Mouse (Mus musculus): ENCODE measurements around the gene Kctd6. TPM values are rescaled to one million over a fixed set of nuclear protein-coding genes. Genes with fewer than 3 reads are reported as not detected.
A peak's percentile ranks its signal among the peaks of the same experiment; 100 is the strongest.
"Not testable (repeated sequence)": the region's sequence is repeated elsewhere in the genome, so short reads cannot be mapped to it uniquely, and the experiment has no call there.

Gene Kctd6
- total RNA-seq (2014; rRNA removed) (18.7 and 23.1 TPM in 2 replicates), polyA plus RNA-seq (2015; fragmentation: Nextera tagmentation; extraction: Ambion mirVana) (33.6 and 42.8 TPM in 2 replicates)

DNA sequence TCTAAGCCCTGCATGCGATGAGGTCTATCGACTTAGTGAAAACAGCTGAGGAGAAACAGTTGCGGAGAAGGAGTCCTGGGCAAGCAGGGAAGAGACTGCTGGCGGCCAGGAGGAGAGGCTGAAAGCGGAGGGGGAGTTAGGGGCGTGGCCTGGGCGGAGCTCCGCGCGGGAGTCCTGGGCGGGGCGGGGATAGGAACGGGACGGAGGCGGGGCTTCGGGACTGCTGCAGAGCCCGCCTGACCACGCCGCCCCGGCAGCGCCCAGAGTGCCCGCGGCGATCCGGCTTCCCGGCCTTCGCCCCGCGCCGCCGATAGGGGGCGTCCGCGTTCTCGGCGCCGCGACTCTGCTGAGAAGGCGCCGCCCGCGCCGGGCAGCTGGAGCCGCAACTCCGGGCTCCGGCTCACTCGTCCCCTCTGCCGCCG, at the start of gene Kctd6:
Kctd6 (plus strand) TSS at position 338 of the 422 bp plus-strand sequence.
- Histone ChIP-seq H3K9me3 (ENCODE audit: low read length) (no peaks in the 10 kb centered on the region), H3K4me2 (ENCODE audit: low read depth, low read length, poor library complexity, severe bottlenecking) (peak within 1 kb of the TSS; percentile 85), H3K36me3 (ENCODE audit: insufficient read depth, low read length) (no peaks in the 10 kb centered on the region), H3K9ac (replicated peaks; ENCODE audit: low read length, poor library complexity, severe bottlenecking) (peak within 1 kb of the TSS; percentile 82), H3K27ac (ENCODE audit: low read depth, low read length) (peak within 1 kb of the TSS; percentile 90), H3K27me3 (ENCODE audit: insufficient read depth, low read length) (no peaks in the 10 kb centered on the region; the same call in 1 of the 2 replicates), H3K4me1 (ENCODE audit: insufficient read depth, low read length) (no peaks in the 10 kb centered on the region; the same call in 1 of the 2 replicates), H3K4me3 (ENCODE audit: low read depth, low read length) (peak within 1 kb of the TSS; percentile 59)
- 0% methylated on average over 15 of the region's 49 CpGs for WGBS
- TF ChIP-seq CTCF (IDR thresholded peaks at IDR 0.05): peak; percentile 70
- ATAC-seq (ENCODE audit: low FRiP score) (peak; percentile 96), DNase-seq (ENCODE audit: low spot score) (peak; percentile 96)

DNA sequence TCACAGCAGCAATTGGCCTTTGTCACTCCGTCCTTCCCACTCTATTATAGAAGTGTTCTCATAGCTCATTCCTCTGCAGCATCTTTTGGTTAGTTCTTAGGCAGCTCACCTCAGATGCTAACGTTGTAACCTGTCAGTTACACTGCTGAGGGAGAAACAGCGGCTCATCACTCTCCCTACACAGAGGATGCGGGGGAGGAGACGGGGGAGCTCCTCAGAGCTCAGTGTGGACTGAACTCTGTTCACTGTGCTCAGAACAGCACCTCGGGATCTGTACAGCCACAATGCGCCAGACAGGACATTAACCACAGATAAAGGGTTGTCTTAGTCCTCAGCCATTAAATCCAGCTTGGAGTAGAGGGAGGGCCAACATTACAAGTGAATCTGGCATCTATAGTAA, 49.5 kb upstream of the Kctd6 start:
- ATAC-seq (ENCODE audit: low FRiP score) (no peak), DNase-seq (ENCODE audit: low spot score) (no peak)
- WGBS: 86% methylated on average over 7 of the region's 7 CpGs
- no peak overlapping the region for H3K9ac ChIP-seq (replicated peaks; ENCODE audit: low read length, poor library complexity, severe bottlenecking)
- no peak overlapping the region for H3K27ac ChIP-seq (ENCODE audit: low read depth, low read length)
- H3K4me3 ChIP-seq (ENCODE audit: low read depth, low read length): no peak overlapping the region
- no peaks in the 10 kb centered on the region for H3K27me3 ChIP-seq (ENCODE audit: insufficient read depth, low read length)
- H3K9me3 ChIP-seq (ENCODE audit: low read length): no peaks in the 10 kb centered on the region
- H3K4me1 ChIP-seq (ENCODE audit: insufficient read depth, low read length): no peaks in the 10 kb centered on the region
- no peak for TF ChIP-seq CTCF (IDR thresholded peaks at IDR 0.05)
- H3K36me3 ChIP-seq (ENCODE audit: insufficient read depth, low read length): peaks cover 76% of the 10 kb centered on the region
- H3K4me2 ChIP-seq (ENCODE audit: low read depth, low read length, poor library complexity, severe bottlenecking): no peak overlapping the region

DNA sequence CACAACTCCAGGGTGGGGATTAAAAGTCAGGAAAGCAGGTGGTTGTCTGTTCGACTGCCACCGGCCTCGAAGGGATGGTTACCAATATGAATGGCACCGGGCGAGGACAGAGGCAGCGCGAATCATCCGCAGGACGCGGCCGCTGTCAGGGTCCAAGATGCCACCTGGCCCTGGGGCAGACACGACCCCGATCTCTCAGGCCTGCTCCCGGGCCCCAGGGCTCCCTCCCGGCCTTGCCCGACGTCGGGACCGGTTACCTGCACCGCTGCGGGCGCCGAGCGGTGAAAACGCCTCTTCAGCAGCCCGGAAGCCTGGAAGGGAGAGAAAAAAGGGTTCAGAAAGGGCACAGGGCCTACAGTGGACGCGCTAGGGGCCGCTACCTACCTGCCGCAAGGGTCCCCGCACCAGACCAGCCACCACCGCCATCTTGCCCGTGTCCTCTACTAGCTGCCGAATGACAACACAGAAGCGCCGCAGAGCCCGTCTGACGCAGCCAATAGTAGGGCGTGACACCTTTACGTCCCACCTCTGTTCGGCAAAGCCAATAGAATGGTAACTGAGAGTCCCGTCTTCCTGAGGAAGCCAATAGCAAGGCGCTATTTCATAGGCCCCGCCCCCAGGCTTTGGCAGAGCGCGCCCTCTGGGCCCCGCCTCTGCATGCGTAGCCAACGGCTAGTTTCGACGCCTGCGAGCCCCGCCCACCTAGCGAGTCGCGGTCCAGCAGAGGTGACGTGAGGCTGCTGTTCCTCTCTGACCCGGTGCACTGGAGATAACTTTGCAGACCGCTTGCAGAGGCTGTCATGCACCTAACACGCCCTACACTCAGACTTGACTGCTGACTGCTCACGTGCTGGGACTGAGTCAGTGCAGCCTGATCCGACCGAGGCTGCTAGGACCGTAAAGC, 41.2 kb upstream of the Kctd6 start, which contains the start of gene Pdhb:
Pdhb (minus strand) TSS at position 519 of the 904 bp plus-strand sequence.
- Histone ChIP-seq H3K4me3 (ENCODE audit: low read depth, low read length) (peak within 1 kb of the TSS; percentile 84), H3K9ac (replicated peaks; ENCODE audit: low read length, poor library complexity, severe bottlenecking) (peak within 1 kb of the TSS; percentile 83), H3K36me3 (ENCODE audit: insufficient read depth, low read length) (peaks cover 15% of the 10 kb centered on the region), H3K4me1 (ENCODE audit: insufficient read depth, low read length) (peaks cover 6% of the 10 kb centered on the region; the same call in 1 of the 2 replicates), H3K27me3 (ENCODE audit: insufficient read depth, low read length) (no peaks in the 10 kb centered on the region), H3K4me2 (ENCODE audit: low read depth, low read length, poor library complexity, severe bottlenecking) (peak within 1 kb of the TSS; percentile 78), H3K27ac (ENCODE audit: low read depth, low read length) (peak within 1 kb of the TSS; percentile 87), H3K9me3 (ENCODE audit: low read length) (no peaks in the 10 kb centered on the region)
- under 1% methylated on average over 64 of the region's 64 CpGs for WGBS
- DNase-seq (ENCODE audit: low spot score) (peak; percentile 100), ATAC-seq (ENCODE audit: low FRiP score) (peak; percentile 100)
- no peak; the same call in 1 of the 2 replicates for TF ChIP-seq CTCF (IDR thresholded peaks at IDR 0.05)

DNA sequence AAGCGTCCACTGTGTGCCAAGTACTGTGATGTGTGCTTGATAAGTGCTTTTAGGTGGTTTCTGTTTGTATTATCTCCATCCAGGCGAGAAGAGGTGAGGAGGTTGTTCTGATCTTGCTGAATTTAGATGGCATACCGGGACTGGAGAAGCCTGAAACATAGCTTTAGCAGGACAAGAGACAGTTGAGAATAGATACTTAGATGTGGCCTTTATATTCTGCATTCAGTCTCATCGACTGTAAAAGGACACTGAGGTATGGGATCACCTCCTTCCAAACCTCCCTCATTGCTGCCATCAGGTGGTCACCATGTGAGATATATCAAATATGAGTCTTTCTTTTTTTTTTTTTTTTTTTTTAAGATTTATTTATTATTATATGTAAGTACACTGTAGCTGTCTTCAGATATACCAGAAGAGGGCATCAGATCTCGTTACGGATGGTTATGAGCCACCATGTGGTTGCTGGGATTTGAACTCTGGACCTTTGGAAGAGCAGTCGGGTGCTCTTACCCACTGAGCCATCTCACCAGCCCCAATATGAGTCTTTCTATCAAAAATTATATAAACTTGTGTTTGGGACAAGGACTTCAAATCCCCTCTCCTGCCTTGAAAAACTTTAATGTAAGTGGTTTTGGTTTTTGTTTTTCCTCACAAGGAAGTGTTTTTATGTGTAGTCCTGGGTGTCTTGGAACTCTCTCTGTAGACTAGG, 40.2 kb upstream of the Kctd6 start:
- Histone ChIP-seq H3K4me2 (ENCODE audit: low read depth, low read length, poor library complexity, severe bottlenecking) (peak overlapping the region; percentile 78), H3K9ac (replicated peaks; ENCODE audit: low read length, poor library complexity, severe bottlenecking) (peak overlapping the region; percentile 55), H3K4me3 (ENCODE audit: low read depth, low read length) (peak overlapping the region; percentile 84), H3K27ac (ENCODE audit: low read depth, low read length) (peak overlapping the region; percentile 87)
- DNase-seq (ENCODE audit: low spot score): peak; percentile 62
- 24% methylated on average over 5 of the region's 7 CpGs for whole genome bisulfite sequencing
- H3K4me1 ChIP-seq (ENCODE audit: insufficient read depth, low read length); H3K27me3 ChIP-seq (ENCODE audit: insufficient read depth, low read length); H3K36me3 ChIP-seq (ENCODE audit: insufficient read depth, low read length); H3K9me3 ChIP-seq (ENCODE audit: low read length): not testable (repeated sequence)
- peak; percentile 35; the same call in 1 of the 2 replicates for ATAC-seq (ENCODE audit: low FRiP score)
- peak; percentile 62 for TF ChIP-seq CTCF (IDR thresholded peaks at IDR 0.05)

DNA sequence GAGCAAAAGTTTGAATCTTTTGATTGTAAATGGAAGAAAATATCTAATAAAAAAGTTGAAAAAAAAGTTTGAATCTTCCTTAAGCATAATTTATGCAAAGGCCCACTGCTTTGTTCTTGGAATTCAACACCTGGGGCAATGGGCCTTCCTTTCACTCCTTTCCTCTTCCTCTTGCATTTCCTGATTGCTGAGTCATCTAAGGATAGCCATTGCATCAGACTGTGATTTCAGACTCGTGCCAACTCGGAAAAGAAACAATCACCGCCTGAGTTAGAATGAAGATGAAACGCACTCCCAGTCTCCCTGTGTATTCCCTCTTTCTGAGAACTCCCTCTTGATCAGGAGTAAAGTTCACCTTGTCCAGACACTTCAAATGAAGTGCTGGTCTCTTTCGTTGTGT, 39.3 kb upstream of the Kctd6 start:
- Histone ChIP-seq H3K9ac (replicated peaks; ENCODE audit: low read length, poor library complexity, severe bottlenecking) (no peak overlapping the region), H3K27ac (ENCODE audit: low read depth, low read length) (no peak overlapping the region), H3K4me2 (ENCODE audit: low read depth, low read length, poor library complexity, severe bottlenecking) (no peak overlapping the region), H3K4me3 (ENCODE audit: low read depth, low read length) (no peak overlapping the region), H3K9me3 (ENCODE audit: low read length) (no peaks in the 10 kb centered on the region), H3K4me1 (ENCODE audit: insufficient read depth, low read length) (peaks cover 6% of the 10 kb centered on the region; the same call in 1 of the 2 replicates), H3K36me3 (ENCODE audit: insufficient read depth, low read length) (no peaks in the 10 kb centered on the region), H3K27me3 (ENCODE audit: insufficient read depth, low read length) (no peaks in the 10 kb centered on the region)
- WGBS: 86% methylated on average over 5 of the region's 5 CpGs
- DNase-seq (ENCODE audit: low spot score) (no peak), ATAC-seq (ENCODE audit: low FRiP score) (no peak)
- TF ChIP-seq CTCF (IDR thresholded peaks at IDR 0.05): no peak

Measured in midbrain, postnatal 0 days (tissue).